Mouse (Mus musculus): Measurements from ENCODE around the gene Wdr19.
"Not testable (repeated sequence)": the region's sequence is repeated elsewhere in the genome, so short reads cannot be mapped to it uniquely, and the experiment has no call there.

The Wdr19 gene

GRCm38 (mm10) chr5:65194441-65194840, 5.1 kb upstream of the Wdr19 start:
- no peak for DNase-seq (ENCODE audit: low spot score in 2 of 2)

- no peak for DNase-seq (ENCODE audit: low spot score in 2 of 2)
Observed at GRCm38 (mm10) chr5:65204726-65205125, 5.2 kb downstream of the Wdr19 start.

GRCm38 (mm10) chr5:65213321-65213720, 13.8 kb downstream of the Wdr19 start:
- no peak for DNase-seq (ENCODE audit: low spot score in 2 of 2)

DNA sequence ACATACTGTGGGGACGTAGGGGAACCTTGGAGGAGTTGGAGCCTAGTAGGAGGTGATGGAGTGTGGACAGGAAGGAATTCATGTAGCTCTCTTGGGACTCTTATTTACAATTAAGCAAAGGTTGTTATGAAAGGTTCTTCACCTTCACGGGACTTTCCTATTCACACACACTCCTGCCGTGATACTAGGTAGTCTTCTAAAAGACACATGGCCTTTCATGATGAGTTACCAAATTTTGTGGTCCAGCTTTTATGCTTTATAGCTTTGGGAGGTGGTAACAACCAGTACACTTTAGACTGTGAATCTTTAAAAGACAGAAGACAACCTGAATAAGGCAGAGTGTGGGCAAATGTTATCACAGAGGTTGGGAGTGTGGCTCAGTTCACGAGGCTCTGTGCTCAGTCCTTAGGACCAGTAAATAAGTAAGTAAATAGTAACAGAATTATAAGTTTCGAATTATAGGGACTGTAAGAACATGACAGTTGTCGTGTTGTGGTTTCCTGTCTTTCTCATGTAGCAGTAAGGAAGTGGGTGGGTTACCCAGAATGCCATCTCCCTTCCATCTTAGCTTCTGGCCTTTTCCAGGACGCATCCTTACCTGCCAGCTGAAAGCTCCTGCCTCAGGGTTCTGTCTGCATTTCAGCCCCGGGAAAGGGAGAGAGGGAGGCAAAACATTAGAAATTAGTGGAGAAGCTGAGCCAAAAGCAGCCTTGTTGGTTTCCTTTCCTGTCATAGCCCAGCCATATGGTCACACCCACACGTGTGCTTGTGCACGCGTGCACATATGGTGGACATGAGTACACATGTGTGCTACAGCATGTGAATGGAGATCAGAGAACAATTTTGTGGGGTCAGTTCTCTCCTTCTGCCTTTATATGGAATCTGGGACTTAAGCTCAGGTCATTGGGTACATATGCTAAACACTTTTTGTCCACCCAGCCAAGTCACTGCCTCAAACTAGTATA, 18.1 kb downstream of the Wdr19 start:
- DNase-seq (ENCODE audit: low spot score in 2 of 2) = no peak

GRCm38 (mm10) chr5:65221037-65221436, 21.5 kb downstream of the Wdr19 start:
- no peak for DNase-seq (ENCODE audit: low spot score in 2 of 2)

- DNase-seq (ENCODE audit: low spot score in 2 of 2) = no peak
Observed at GRCm38 (mm10) chr5:65224056-65224455, 24.6 kb downstream of the Wdr19 start.

- no peak for DNase-seq (ENCODE audit: low spot score in 2 of 2)
Observed at GRCm38 (mm10) chr5:65231289-65232003, 31.9 kb downstream of the Wdr19 start.

- DNase-seq (ENCODE audit: low spot score in 2 of 2) = no peak
Observed at GRCm38 (mm10) chr5:65242740-65243139, 43.2 kb downstream of the Wdr19 start.

DNA sequence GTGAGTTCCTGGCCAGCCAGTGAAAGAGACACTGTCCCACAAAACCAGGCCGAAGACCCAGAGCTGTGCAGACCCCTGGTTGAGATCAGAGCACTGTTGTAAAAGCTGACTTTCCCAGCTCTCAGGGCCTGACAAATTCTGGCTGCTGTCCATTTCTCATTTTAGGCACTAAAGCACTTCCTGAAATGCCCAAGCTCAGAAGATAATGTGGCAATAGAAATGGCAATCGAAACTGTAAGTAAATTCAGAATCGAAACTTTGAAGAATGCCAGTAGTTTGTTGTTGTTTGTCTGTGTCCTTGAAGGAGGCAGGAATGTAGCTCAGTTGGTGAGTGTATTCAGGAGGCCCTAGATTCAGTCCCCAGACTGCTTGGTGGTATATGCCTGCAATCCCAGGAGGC, 47.8 kb downstream of the Wdr19 start:
- DNase-seq (ENCODE audit: low spot score in 2 of 2) = no peak

DNA sequence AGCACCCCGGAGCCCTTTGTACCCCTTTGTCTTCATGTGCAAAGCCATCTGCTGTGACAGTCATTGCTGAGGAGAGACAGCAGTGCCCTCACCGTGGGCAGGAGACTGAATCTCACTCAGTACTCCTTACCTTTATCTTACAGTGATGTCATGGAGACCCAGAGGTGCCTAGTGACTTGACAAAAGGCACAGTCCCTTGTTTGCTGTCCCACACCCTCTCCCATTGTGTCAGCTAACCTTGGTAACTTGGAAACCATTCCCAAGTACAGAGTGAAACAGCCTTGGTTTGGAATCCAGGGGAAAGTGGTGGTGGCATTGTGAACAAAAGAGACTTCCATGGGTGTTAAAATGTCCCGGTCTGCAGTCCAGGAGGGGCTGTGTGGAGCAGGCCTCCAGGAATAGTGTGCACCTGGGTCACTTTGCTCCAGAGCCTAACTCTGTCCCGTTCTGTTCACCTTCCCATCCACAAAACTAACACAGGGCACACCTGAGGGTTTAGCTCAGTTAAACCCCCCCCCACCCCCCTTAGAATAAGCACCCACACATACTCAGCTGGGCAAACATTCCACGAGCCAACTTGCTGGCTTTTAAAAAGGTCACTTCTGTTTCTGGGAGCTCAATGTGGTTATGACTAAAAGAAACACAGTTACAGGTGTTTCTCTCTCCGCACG, 50.8 kb downstream of the Wdr19 start:
- DNase-seq (ENCODE audit: low spot score in 2 of 2) = no peak

- DNase-seq (ENCODE audit: low spot score in 2 of 2) = no peak
Observed at GRCm38 (mm10) chr5:65257910-65258505, 58.5 kb downstream of the Wdr19 start.

DNA sequence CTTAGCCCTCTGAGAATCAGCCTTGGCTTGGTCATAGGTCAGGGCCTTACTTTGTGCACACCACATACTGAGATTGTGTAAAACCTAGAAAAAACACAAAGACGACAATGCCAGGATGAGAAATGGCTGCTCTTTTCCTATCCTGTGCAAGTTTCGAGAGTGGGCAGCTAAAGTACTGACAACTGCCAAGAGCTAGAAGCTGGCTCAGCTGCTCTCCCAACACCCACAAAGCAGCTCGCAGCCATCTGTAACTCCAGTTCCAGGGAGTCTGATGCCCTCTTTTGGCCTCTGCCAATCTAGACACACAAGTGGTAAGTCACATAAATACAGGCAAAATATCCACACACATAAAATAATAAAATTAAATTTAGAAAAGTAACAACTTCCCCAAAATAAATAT, 74.5 kb downstream of the Wdr19 start:
- DNase-seq (ENCODE audit: low spot score in 2 of 2) = no peak

DNA sequence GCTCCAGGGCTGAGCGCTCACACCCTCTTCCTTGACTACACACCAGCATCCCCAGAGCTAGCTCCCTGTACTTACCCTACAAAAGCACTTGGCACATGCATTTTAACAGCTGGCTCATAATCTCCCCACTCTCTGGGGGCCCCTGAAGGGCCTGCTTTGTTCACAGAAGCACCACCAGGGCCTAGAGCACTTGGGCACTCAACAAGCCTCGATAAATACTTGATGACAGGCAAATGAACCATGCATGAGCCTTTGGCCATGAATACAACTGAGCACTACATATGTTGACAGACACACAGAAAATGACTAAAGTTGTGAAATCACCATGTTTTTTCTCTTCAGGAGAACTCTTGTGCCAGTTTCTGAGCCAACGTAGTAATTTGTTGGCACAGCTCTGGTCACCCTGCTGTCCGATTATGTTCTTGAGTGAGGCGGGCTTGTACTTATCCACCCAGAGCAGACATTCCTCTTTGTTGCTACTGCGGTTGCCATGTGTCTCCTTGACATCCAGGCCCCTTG, 79.7 kb downstream of the Wdr19 start:
- no peak for DNase-seq (ENCODE audit: low spot score in 2 of 2)

DNA sequence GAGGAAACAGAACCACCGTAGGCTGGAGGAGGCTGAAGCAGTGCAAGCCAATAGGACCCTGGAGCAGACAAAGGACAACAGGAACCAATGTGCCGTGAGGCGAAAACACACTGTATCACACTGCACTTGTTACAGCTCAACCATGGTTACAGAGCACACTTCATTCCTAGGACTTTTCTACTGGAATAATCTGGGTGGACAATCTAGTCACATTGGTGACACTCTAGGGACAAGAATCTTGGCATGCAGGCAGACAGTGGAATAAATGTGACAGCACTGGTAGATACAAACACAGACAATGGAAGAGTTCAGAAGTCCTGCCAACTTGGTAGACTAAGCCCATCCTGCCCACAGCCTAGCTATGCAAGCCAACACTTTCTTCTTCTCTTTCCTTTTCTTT, 81.7 kb downstream of the Wdr19 start:
- DNase-seq (ENCODE audit: low spot score in 2 of 2) = no peak

- DNase-seq (ENCODE audit: low spot score in 2 of 2) = no peak
Observed at GRCm38 (mm10) chr5:65284171-65284570, 84.7 kb downstream of the Wdr19 start.

DNA sequence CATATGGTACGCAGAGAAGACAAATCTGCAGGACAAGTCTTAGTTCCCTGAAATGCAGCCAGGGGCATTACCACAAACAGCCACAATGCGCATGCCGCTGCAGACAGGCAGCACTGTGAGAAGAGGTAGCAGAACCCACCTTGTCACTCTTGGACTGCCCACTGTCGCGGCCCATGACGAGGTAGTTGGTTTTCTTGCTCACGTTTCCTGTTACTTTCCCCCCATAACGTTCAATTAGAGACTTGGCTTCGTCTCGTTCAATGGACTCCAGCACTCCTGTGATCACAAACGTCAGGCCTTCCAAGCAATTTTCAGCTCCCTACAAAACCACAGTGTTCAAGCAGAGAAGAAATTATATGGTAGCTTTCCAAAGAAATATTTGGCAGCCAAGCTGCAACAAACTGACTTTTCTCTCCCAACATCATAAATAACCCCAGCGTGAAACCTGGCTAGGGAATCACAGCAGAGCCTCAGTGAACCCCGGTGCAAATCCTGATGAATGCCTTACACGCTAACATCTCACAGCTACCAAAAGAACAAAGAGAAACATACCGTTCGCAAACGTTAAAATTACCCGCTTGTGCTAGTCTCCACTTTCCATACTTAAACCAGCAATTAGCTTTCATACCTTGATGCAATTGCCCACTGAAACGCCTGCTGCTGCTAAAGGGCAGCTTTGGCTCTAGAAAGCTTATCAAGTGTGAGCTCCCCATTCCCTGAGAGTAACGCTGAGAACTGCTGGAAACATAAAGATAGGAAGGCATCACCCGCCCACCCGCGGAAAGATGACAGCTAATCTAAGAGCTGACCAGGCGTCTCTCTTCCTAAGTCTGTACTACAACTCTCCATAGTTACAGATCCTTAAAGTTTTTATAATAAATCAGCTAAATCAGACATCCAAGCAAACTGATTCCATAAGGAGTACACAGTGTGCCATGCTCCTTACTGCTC, 88.5 kb downstream of the Wdr19 start:
- DNase-seq (ENCODE audit: low spot score in 2 of 2) = no peak

DNA sequence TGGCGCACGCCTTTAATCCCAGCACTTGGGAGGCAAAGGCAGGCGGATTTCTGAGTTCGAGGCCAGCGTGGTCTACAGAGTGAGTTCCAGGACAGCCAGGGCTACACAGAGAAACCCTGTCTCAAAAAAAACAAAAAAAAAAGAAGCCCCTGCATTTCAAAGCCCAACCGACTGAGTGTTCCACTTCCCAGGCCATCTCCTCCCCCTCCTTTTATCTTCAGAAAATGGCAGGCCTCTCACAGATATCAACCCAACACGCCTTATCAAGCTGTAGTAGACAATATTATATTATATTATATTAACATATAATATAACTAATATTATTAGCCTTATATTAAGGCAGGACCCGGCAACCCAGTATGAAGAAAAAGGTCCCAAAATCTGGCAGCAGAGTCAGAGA, 89.5 kb downstream of the Wdr19 start:
- not testable (repeated sequence) for DNase-seq (ENCODE audit: low spot score in 2 of 2)

- no peak for DNase-seq (ENCODE audit: low spot score in 2 of 2)
Observed at GRCm38 (mm10) chr5:65293627-65294026, 94.1 kb downstream of the Wdr19 start.

GRCm38 (mm10) chr5:65294270-65294669, 94.8 kb downstream of the Wdr19 start:
- DNase-seq (ENCODE audit: low spot score in 2 of 2) = no peak

- no peak for DNase-seq (ENCODE audit: low spot score in 2 of 2)
Observed at GRCm38 (mm10) chr5:65298167-65298950, 98.9 kb downstream of the Wdr19 start.
